Mouse (Mus musculus): ENCODE results near the gene Dcst2.

Gene Dcst2

DNA sequence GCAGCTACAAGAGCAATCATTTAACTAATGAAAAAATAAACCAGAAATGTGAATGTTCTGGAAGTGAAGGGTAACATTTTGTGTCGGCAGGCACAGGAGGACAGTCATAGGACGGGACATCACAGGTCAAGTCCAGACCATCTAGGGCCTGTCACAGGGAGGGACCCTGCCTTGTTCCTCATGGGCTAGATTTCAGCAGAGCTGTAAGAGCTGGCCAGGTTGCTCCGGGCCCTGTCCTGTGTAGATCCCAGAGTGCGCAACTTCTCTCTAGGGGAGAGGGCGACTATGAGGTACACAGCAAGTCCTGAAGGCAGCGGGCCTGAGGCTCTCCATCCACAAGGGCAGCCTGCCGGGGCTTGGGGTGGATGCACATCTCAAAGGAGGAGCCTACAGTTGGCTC lies at the start of gene Dcst2:
Dcst2 (plus strand) TSS at position 301 of the 400 bp plus-strand sequence.
- 94% methylated on average over 7 of the region's 7 CpGs for WGBS

DNA sequence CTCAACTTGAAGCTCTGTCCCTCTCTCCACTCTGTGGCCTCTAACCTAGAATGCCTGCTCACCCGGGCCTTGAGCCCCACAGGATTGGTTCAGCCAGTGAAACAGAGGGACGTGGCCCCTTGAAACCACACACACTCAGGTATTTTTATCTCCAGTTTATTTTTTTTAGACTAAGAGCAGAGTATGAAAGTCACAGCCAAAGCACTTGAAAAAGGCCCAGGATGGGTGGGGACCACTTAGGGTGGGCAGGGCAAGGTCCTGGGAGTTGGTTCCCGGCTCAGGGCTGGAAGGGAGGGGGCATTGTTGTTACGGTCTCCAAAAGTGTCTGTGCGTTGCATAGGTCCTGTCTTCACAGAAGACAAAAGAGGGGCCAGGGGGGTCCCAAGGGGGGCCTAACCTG lies 47.4 kb upstream of the Dcst2 start:
- 71% methylated on average over 5 of the region's 5 CpGs for WGBS

DNA sequence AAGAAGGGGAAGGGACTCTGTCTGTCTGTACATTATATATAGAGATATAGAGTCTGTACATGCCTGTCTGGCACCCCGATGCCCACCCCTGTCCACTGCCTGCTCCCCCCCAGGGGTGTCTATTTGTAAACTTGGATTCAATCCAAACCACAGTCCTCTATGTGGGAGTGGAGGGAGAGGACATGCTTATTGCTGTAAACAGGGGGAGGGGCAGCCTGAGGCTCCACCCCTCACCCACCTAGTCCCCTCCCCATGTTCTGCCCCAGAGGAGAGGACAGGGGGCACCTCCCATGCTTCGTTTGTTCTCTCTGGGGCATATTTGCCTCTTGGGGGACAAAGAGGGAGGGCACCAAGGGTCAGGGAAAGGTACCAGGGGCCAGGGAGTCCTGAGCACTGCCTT lies 47.0 kb upstream of the Dcst2 start:
- WGBS = 34% methylated on average over 2 of the region's 2 CpGs

DNA sequence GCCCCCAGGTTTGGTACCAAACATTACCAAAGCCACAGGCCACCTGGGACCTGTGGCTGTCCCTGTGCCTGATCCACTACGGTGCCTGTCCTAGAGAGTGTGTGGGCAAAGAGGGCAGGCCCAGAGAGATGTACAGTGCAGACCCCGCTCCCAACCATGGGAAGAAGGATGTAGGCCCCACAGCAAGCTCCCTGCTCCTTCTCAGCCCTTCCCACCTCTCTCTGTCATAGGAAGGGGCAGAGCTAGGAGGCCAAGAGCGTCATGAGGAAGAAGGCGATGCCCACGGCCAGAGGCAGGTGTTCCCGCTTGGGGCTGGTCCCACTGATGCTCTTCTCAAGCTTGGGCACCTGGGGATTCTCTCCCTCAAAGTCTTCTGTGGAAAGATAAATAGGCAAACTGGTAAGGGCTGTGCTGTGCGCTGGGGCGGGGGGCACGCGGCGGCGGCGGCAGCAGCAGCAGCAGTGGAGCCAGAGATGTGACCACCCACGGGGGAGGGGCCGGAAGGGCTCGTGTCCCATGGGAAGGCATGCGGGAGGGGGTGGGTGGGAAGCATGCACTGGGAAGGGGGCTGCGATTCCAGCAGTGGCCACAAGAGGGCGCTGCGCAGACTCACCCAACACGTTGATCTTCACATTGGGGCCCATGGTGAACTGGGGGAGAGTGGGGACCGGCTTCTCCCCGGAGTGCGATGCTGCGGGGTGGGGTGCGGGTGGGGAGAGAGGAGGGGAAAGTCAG lies 46.4 kb upstream of the Dcst2 start:
- WGBS = 7% methylated on average over 26 of the region's 26 CpGs

DNA sequence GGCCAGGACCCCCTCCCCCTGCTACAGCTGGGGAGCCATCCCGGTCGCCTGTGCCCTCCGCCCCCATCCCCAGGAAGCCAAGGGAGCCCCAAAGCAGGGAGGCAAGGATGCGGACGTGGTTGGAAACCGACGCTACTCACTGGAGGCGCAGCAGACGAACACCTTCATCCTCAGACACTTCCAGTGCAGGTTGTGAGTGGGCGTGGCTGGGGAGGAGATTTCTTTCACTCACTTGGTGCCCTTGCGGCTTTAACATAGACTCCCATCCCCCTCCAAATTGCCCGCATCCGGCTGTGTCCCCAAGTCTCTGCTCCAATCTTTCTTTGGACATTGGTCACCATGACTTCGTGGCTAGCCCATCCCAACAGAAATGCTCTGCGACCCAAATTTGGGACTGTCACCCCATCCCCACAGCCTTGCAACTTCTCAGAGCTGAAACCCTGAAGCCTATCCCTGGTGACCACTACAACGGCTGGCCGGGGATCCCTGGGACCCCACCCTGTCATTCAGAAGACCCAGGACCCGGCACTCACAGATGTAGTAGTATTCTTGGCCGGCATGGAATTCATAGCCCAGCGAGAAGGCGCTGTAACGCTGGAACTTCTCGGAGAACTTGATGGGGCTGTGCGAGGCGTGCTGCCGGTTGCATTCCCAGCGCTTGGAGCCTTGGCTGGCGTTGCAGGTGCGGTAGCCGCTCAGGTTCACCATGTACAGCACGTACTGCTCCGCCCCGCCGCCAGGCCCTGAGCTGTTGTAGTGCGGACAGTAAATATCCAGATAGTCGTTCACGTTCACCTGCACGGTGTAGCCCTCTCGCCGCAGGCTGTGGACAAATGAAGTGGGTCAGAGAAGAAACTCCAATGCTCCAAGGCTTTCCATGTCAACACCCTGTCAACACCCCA lies 45.6 kb upstream of the Dcst2 start:
- 12% methylated on average over 40 of the region's 40 CpGs for WGBS

DNA sequence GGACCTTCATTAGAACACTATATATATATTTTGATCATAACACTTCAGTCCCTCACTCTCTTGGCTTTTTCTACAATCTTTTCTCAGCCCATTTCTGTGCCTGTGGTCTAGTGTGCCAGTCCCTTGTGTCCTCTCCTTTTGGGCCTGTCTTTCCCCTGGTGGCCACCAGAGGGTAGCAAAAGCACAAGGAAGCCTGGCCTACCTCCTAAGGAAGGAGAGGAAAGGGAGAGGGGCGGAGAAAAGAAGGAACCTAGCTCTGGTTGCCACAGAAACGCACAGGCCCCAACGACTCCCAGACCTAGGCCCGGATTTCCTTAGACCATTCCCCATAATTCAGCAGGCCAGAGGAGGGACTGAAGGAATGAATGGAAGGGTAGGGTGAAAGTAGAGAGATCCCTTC lies 44.9 kb upstream of the Dcst2 start:
- 2% methylated on average over 4 of the region's 4 CpGs for WGBS

DNA sequence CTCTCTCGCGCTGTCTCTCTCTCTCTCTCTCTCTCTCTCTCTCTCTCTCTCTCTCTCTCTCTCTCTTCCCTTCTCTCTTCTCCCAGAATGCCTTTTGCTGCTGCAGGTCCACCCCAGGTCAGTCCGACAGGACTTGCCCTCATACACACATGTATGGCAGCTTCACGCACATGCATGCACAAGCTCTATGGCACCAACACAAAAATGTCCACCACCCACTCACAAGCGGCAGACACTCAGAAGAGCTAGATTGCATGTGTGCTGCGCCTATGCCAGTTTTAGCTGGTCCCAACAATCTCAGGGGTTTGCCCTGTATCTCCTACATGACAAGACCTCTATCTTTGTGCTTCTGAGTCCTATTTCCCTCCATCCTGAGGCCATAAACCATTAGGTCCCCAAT lies 44.5 kb upstream of the Dcst2 start:
- 39% methylated on average over 5 of the region's 6 CpGs for WGBS

DNA sequence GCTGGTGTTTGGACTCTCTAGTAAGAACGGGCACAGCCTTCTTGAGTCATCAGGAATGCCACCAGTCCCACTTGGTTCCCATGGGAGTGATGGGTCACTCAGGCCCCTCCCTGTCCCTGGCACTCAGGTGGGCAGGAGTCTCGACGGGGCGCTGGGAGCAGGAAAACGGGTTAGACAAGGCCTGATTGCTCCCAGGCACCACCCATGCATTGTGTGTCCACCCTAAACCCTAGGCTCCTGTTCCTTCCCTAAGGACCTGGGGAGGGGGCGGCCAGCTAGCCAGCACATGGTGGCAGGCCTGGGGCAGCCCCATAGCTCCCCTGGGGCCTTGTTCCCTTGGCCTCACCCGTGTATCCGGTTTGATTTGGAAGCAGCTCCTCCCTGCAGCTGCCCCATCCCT lies 43.5 kb upstream of the Dcst2 start:
- WGBS = 71% methylated on average over 8 of the region's 8 CpGs

DNA sequence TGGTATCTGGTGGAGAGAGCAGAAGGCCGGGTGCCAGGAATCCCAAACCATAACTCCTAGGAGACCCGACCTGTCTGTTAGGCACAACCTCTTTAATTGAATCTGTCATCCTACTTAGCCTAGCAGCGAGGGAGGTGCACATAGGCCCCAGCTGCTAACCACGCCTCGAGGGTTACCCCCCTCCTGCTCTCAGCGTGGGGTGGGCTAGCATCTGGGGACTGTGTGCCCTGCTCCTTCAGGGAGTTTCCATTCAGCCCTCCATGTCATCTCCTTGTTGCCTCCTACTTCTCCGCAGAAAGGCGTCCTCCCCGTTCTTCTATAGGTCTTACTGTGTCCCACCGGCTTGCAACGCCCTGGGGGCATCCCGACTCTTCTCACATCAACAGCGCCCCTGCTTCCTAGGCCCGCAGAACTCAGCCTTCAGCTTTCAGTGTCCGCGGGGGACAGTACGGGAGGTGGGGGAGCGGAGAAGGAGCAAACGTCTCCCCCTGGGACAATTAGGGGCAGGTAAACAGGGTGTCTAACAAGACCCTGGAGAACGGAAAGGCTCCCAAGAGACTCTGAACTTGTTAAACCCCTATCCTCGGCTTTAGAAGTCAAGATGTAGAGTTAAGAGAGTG lies 42.7 kb upstream of the Dcst2 start:
- 20% methylated on average over 21 of the region's 21 CpGs for WGBS

DNA sequence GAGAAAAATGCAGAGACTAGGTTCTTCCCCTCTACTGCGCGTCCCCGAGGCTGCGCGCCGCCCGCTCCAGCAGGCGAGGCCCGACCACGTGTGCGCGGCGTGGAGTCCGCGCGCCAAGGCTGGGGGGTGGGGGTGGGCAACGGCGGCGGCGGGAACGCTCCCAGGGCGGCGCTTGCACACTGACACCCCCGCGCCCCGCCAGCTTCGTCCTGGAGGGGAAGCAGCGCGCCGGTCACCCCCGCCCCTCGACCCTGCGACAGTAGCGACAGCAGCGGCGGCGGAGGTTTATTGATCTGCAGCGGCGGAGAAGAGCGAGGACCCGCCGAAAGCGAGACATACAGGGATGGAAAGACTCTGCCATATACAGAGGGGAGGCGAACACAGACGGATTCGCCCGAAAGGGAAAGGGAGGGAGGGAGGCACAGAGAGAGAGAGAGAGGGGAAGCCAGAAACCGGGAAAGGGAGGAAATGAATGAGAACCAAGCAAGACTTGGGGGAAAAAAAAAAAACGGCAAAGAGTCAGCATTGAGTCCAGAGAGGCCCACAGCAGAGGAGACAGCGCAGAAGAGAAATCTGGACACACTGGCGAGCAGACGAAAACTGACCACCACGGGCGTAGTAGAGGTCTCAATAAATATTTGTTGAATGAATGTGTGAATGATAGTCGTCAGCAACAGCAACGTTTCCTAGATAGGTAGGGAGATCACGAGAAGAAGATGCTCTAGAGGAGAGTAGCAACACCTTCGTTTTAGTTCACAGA lies 42.0 kb upstream of the Dcst2 start:
- WGBS = 1% methylated on average over 58 of the region's 58 CpGs

DNA sequence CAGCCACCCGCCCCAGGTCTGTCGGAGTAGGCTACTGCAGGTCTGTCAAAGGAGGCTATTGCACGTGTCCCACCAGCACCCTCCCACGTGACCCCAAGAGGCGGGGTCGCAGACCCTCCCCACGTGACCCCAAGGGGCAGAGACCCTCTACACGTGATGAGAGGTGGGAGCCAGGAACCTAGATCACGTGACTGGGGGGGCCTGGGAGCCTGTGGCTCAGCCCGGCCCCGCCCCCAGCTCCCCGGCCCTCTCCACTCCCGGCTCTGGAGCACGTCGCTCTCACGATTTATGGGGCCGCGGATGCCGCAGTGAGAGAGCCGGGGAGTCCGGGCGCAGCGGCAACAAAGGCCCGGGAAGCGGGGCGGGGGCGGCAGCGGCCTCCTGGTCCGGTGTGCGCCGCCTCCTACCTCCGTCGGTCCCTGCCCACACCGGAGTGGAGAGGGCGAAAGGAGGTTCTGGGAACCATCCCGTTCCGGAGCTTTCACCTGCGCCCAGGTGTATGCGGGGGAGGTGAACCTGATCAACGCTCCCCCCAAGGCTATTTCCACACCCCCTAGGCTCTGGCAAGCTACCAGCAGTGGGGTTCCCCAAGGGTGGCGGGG lies 41.1 kb upstream of the Dcst2 start:
- WGBS = 2% methylated on average over 41 of the region's 41 CpGs

DNA sequence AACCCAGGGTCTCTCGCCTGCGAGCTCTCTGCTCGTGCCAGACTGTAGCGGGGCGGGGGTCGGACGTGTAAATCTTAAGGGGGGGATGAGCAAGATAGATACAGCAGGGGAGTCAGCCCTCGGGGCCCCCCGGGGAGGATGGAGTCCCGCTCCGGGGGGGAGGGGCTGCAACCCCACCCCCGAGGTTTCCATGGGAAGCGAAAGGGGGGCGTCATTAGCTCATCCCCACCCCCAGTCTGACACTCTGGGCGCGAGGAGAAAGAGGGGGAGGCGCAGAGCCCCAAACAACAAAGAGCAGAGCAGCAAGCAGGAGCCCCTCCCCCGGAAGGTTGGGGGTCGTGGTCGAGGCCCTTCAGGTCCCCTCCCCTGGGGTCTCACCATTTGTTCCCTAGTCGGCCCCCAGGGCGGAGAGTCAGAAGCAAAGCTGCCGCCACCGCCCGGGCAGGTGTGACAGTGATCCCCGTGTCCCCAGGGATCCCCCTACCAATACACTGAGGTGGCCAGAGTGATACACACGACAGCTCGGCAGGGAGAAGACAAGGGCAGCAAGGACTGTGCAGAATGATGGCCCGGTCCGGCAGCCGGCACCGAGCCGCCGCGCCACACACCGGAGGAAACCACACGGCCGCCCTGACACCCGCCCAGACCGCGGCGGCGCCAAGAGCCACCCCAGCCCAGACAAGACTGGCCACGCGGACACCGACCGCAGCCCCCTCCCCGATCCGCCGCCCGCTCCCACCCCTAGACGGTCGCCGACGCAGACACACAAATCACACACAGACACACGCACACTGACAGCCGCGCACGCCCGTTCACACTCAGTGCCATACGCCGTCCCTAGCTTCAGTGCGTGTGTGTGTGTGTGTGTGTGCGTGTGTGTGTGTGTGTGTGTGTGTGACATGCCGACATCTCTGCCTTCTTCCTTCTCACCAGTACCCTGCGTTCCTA lies 40.3 kb upstream of the Dcst2 start:
- WGBS = 1% methylated on average over 62 of the region's 66 CpGs

DNA sequence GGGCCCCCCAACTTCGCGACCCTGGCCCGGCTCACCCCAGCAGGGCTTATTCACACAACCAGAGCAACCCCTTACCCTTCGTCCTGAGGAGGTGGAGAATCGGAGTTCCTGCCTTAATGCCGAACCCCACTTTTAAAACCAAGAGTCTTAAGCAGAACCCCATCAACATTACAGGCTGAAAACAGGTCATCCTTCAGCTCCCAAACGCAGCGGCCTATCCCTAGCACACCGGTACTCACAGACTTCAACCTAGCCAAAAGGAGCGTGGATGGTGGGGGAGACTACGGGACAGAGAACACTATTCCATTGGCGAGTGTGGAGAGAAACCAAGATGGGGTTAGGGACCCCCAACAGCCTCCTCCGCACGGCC lies 39.7 kb upstream of the Dcst2 start:
- WGBS = 3% methylated on average over 14 of the region's 14 CpGs

DNA sequence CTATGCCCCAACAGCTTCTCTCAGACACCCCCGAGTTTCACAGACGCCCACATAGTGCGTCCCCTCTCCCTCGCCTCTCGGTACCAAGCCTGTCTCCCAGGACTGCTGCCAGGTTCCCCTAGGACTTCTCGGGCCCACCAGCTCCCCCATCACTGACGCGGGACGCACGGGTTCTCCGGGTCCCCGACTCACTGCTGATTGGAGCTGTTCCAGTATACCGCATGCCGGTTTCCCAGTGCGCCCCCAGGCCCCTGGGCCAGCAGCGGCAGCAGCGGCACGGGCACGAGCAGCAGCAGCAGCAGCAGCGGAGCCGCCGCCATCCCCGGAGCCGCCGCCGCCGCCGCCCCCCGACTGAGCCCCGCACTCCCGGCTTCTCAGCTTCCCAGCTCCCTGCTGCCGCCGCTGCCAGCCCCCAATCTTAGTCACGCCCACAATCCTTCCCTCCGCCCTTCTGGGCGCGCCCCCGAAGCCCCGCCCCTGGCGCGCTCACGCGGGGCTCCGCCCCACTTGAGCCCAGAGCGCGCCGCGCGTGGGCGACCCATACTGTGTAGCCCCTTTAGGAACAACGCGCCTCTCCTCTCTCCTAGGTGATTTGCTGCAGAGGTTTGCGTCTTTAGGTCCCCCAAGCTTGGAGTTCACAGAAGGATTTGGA lies 39.1 kb upstream of the Dcst2 start, which contains the start of gene Efna3:
Efna3 (minus strand) TSS at position 452 of the 652 bp plus-strand sequence.
- 1% methylated on average over 53 of the region's 53 CpGs for WGBS

DNA sequence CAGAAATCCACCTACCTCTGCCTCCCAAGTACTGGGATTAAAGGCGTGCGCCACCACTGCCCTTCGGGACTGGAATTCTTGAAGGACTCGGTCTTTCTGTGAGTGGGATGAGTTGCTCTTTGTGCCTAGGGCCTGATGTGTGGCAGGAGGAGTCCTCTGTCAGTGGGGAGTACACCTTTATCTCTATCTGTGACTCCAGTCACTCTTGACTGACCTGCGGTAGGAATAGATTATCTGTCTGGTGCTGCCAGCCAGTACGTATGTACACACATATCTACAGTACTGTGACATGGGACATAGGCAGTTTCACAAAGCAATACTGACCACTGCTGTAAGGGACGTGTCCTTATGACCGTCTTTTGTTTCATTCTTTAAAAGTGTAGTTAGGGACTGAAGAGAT lies 35.9 kb upstream of the Dcst2 start:
- WGBS = 97% methylated on average over 8 of the region's 8 CpGs

DNA sequence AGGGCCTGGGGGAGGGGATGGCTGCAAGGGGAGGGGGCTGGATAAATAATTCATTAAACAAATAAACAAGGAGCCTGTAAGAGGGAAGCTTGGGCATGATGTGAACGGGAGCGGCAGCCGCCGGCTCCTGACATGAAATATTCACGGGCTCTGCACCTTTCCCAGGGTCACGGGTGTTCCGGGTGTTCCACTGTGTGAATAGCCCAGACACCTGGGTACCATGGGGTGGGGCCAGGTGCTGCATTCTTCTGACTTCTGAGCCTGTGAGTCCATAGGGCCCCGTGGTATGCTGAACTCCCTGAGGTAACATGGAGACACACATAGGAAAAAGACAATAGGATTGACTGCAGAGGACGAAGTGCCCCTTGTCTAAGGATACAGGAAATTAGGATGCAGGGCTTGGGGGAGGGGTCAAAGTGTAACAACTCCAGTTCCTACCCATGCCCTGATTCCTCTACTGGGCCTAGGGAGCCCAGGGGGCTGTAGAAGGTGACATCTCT lies 34.4 kb upstream of the Dcst2 start:
- 75% methylated on average over 9 of the region's 9 CpGs for WGBS

DNA sequence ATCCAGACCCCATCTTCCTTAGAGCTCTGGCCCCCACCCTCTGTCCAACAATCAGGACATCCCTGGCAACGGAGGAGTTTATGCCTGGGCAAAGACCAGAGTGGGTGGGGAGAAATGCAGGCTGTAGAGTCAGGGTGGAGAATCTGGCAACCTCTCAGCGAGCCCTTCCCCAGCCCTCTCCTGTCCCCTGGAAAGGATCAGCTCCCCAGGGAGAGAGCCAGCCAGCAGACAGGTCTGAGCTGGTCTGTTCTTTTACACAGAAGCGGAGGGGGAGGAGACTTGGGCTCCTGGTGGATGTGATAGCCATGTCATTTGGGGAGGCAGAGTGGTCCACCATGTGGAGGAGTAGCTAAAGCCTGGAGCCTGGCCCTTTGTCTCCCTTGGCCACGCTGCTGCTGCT lies 33.2 kb upstream of the Dcst2 start:
- WGBS = 69% methylated on average over 4 of the region's 4 CpGs

DNA sequence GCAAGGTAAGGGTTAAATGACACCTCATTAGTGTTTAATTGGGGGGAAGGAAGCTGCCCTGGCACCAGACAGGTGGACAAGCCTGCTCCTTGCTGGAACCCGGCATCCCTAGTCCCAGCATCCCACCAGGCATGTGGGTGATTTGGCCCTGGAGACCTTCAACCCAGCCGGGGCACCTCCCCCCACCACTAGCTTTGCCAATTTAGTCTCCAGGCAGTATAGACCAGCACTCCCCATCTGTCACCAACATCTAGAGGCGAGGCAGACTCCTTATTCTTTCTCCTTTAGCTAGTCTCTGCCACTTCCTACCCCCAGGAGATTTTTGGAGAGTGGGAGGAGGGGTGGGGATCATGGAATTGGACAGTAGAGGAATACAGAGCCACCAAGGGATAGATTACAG lies 31.4 kb upstream of the Dcst2 start:
- WGBS = 63% methylated on average over 3 of the region's 3 CpGs

DNA sequence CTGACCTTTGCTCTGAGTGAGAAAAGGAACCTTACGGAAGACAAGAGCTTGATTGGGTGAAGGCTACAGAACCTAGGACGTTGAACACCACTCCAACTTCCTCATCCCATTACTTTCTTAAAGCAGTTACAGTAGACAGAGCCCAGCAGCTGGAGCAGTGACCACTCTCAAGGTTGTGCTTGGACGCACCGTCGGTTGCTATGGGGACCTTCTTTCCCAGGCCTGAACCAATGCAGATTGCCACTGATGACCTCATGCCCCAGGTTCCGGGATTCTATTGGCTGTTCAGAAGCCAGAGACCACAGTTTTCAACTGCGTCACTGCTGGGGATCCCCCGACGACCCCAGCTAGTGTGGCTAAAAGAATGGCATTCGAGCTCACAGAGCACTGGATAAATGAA lies 30.8 kb upstream of the Dcst2 start:
- WGBS = 57% methylated on average over 10 of the region's 10 CpGs

DNA sequence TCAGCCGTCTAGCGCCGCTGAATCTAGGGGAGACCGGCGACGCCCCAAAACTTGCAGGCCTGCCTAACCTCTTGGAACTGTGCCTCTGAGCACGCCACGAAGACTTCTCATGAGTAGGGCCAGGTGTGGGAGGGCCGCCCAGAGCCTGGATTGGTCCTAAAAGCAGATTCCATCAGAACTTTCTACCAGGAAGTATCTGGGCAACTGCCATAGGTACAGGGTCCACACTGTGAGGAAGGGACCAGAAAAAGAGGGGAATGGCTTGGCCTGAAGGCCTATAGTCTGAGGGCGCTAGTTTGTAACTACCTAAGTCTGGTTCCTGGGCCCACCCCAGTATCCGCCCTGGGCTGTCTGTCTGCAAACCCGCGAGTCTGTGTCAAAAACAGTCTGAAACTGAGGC lies 30.2 kb upstream of the Dcst2 start:
- WGBS = 84% methylated on average over 13 of the region's 13 CpGs

All from cerebral cortex, adult 2 months (tissue).